Comparison of ENCODE assay signal across 27 mouse cellular contexts in genomic region chr4:118282182-118282562, GRCm38 (mm10). TPM values are rescaled to one million over a fixed set of nuclear protein-coding genes. Genes with fewer than 3 reads are reported as not detected.
DNase-seq lines count a peak whose midpoint lies in the region; ATAC-seq and TF ChIP-seq lines count a peak whose summit lies in the region.
"Had no signal": no experiment of that assay in that cellular context is flagged by ENCODE, and none has a peak within 500 bp of the region (broad histone marks: within the 10 kb centered on the region; RNA-seq: fewer than 3 reads in every experiment).

No protein-coding gene starts in this region.

- TF ChIP-seq CTCF in ES-Bruce4 (IDR thresholded peaks at IDR 0.05; ENCODE audit: low read depth, low read length), result no peak

- peak overlapping the region; percentile 63 for H3K27ac ChIP-seq in forebrain, embryonic 10.5 days
- H3K27ac ChIP-seq in forebrain, embryonic 15.5 days (replicated peaks), result no peak overlapping the region
- H3K27ac ChIP-seq in kidney, embryonic 15.5 days, result peak overlapping the region; percentile 41; the same call in 1 of the 2 replicates
- H3K27ac ChIP-seq in ES-Bruce4 (ENCODE audit: insufficient read depth, low read length), result peak overlapping the region; percentile 26; the same call in 1 of the 2 replicates
- H3K27ac ChIP-seq: gastrocnemius, adult 2 months; hindbrain, embryonic 14.5 days; neural tube, embryonic 15.5 days; stomach, embryonic 15.5 days had no signal

- no peak overlapping the region for H3K4me2 ChIP-seq in forebrain, embryonic 15.5 days (replicated peaks)
- no peak overlapping the region for H3K4me2 ChIP-seq in kidney, embryonic 15.5 days
- H3K4me2 ChIP-seq: forebrain, embryonic 13.5 days; heart, embryonic 13.5 days; hindbrain, embryonic 14.5 days; neural tube, embryonic 15.5 days; stomach, embryonic 15.5 days had no signal

- H3K4me1 ChIP-seq in forebrain, embryonic 10.5 days, result peaks cover 78% of the 10 kb centered on the region
- peaks cover 28% of the 10 kb centered on the region for H3K4me1 ChIP-seq in forebrain, embryonic 15.5 days
- peaks cover 72% of the 10 kb centered on the region for H3K4me1 ChIP-seq in kidney, embryonic 15.5 days
- peaks cover 17% of the 10 kb centered on the region for H3K4me1 ChIP-seq in ES-Bruce4 (ENCODE audit: control insufficient read depth, insufficient read depth, low read length)

- H3K9me3 ChIP-seq in forebrain, embryonic 10.5 days, result no peaks in the 10 kb centered on the region
- H3K9me3 ChIP-seq in forebrain, embryonic 15.5 days, result no peaks in the 10 kb centered on the region
- no peaks in the 10 kb centered on the region for H3K9me3 ChIP-seq in kidney, embryonic 15.5 days (replicated peaks)
- no peaks in the 10 kb centered on the region for H3K9me3 ChIP-seq in ES-Bruce4 (replicated peaks; ENCODE audit: control insufficient read depth, insufficient read depth, low read length, poor library complexity, severe bottlenecking)
- H3K9me3 ChIP-seq: forebrain, embryonic 13.5 days; heart, embryonic 13.5 days; neural tube, embryonic 15.5 days; stomach, embryonic 15.5 days had no signal

- WGBS in forebrain, embryonic 10.5 days, result 58% methylated on average over 1 of the region's 1 CpGs
- 17% methylated on average over 1 of the region's 1 CpGs for WGBS in forebrain, embryonic 15.5 days
- whole genome bisulfite sequencing in kidney, embryonic 15.5 days, result 37% methylated on average over 1 of the region's 1 CpGs

- no peak overlapping the region for H3K4me3 ChIP-seq in forebrain, embryonic 10.5 days
- H3K4me3 ChIP-seq in forebrain, embryonic 15.5 days, result no peak overlapping the region
- H3K4me3 ChIP-seq in kidney, embryonic 15.5 days (replicated peaks), result no peak overlapping the region
- H3K4me3 ChIP-seq in ES-Bruce4 (ENCODE audit: low read depth, low read length), result no peak overlapping the region
- H3K4me3 ChIP-seq: forebrain, embryonic 13.5 days; gastrocnemius, adult 2 months; heart, embryonic 13.5 days; neural tube, embryonic 15.5 days; stomach, embryonic 15.5 days had no signal

- peaks cover 95% of the 10 kb centered on the region for H3K36me3 ChIP-seq in forebrain, embryonic 10.5 days (replicated peaks)
- H3K36me3 ChIP-seq in forebrain, embryonic 15.5 days, result peaks cover 6% of the 10 kb centered on the region
- peaks cover 42% of the 10 kb centered on the region for H3K36me3 ChIP-seq in kidney, embryonic 15.5 days
- no peaks in the 10 kb centered on the region for H3K36me3 ChIP-seq in ES-Bruce4 (ENCODE audit: control insufficient read depth, insufficient read depth, low read length, poor library complexity, severe bottlenecking)

- H3K9ac ChIP-seq in forebrain, embryonic 15.5 days (replicated peaks), result no peak overlapping the region
- no peak overlapping the region for H3K9ac ChIP-seq in kidney, embryonic 15.5 days
- H3K9ac ChIP-seq in ES-Bruce4 (ENCODE audit: low read depth, poor library complexity, severe bottlenecking), result no peak overlapping the region
- H3K9ac ChIP-seq: forebrain, embryonic 13.5 days; heart, embryonic 13.5 days; hindbrain, embryonic 14.5 days; neural tube, embryonic 15.5 days; stomach, embryonic 15.5 days had no signal

- DNase-seq in forebrain, embryonic 10.5 days (ENCODE audit: extremely low spot score, low spot score), result no peak
- DNase-seq in kidney, adult 8-10 months, result no peak
- peak; percentile 35 for DNase-seq in lung, postnatal 36 days
- no peak for DNase-seq in lung, adult 18-20 months
- no peak for DNase-seq in thymus, postnatal 4 days
- DNase-seq: cerebellum, adult 11-12 months; cerebellum, adult 9-11 months; embryo, embryonic 11 days; gastrocnemius, adult 2 months; gastrocnemius, postnatal 36 days; heart, adult 18-20 months; heart, postnatal 14 days; left cerebral cortex, postnatal 4 days; midbrain, embryonic 14.5 days; retina, postnatal 1 day; right cerebral cortex, postnatal 14 days; thymus, adult 18-20 months; thymus, postnatal 25 days had no signal

- ATAC-seq in forebrain, embryonic 15.5 days (replicated peaks), result no peak
- no peak for ATAC-seq in kidney, embryonic 15.5 days (replicated peaks; ENCODE audit: low FRiP score)
- ATAC-seq: forebrain, embryonic 13.5 days; intestine, postnatal 0 days had no signal

- H3K27me3 ChIP-seq in forebrain, embryonic 10.5 days (ENCODE audit: poor library complexity, severe bottlenecking), result no peaks in the 10 kb centered on the region
- no peaks in the 10 kb centered on the region for H3K27me3 ChIP-seq in forebrain, embryonic 15.5 days
- no peaks in the 10 kb centered on the region for H3K27me3 ChIP-seq in kidney, embryonic 15.5 days
- H3K27me3 ChIP-seq in ES-Bruce4 (ENCODE audit: control insufficient read depth, insufficient read depth, low read length, poor library complexity, severe bottlenecking), result no peaks in the 10 kb centered on the region
- H3K27me3 ChIP-seq: forebrain, embryonic 13.5 days; heart, embryonic 13.5 days; neural tube, embryonic 15.5 days; stomach, embryonic 15.5 days had no signal

- TF ChIP-seq POLR2A in ES-Bruce4 (IDR thresholded peaks at IDR 0.05; ENCODE audit: insufficient read depth, low read length), result no peak

- TF ChIP-seq EP300 in ES-Bruce4 (IDR thresholded peaks at IDR 0.05; ENCODE audit: insufficient read depth, low read depth, low read length), result no peak

RNA-seq across cellular contexts. Expression of gene Ptprf, which starts 9.0 kb away (rescaled TPM):
- 99.7 and 102 TPM in 2 replicates for polyA plus RNA-seq in forebrain, embryonic 10.5 days (2016; fragmentation: Nextera tagmentation; extraction: Ambion mirVana)
- polyA plus RNA-seq in forebrain, embryonic 15.5 days (2015; fragmentation: Nextera tagmentation; extraction: Ambion mirVana), result 75.9 and 76.1 TPM in 2 replicates
- 64.2 and 64.4 TPM in 2 replicates for polyA plus RNA-seq in kidney, embryonic 15.5 days (2015; fragmentation: Nextera tagmentation; extraction: Ambion mirVana)
- 194 and 216 TPM in 2 replicates for polyA plus RNA-seq in ES-Bruce4 (2011; ENCODE audit: insufficient read depth, insufficient read length, low read depth, missing spikeins)
